Mouse (Mus musculus): ENCODE measurements around the gene Nhsl2. TPM values are rescaled to one million over a fixed set of nuclear protein-coding genes. Genes with fewer than 3 reads are reported as not detected.

The Nhsl2 gene
- polyA plus RNA-seq, 1 experiment from 2014 or later, result 5.2 TPM

GRCm38 (mm10) chrX:101930301-101930700 lies 81.1 kb downstream of the Nhsl2 start:
- H3K9ac ChIP-seq, result no peak overlapping the region
- H3K27ac ChIP-seq, result no peak overlapping the region
- no peak for ATAC-seq (ENCODE audit: low FRiP score)
- no peaks in the 10 kb centered on the region for H3K4me1 ChIP-seq (replicated peaks)
- WGBS, result 90% methylated on average over 6 of the region's 6 CpGs
- peaks cover 29% of the 10 kb centered on the region for H3K27me3 ChIP-seq
- no peaks in the 10 kb centered on the region for H3K9me3 ChIP-seq
- H3K36me3 ChIP-seq, result no peaks in the 10 kb centered on the region
- no peak overlapping the region for H3K4me2 ChIP-seq
- no peak overlapping the region for H3K4me3 ChIP-seq

GRCm38 (mm10) chrX:101931016-101931415 lies 81.8 kb downstream of the Nhsl2 start:
- Histone ChIP-seq H3K4me3 (no peak overlapping the region), H3K9ac (no peak overlapping the region), H3K36me3 (no peaks in the 10 kb centered on the region), H3K9me3 (no peaks in the 10 kb centered on the region), H3K4me1 (replicated peaks) (no peaks in the 10 kb centered on the region), H3K4me2 (no peak overlapping the region), H3K27ac (no peak overlapping the region), H3K27me3 (peaks cover 29% of the 10 kb centered on the region)
- no peak for ATAC-seq (ENCODE audit: low FRiP score)
- 76% methylated on average over 5 of the region's 5 CpGs for WGBS

GRCm38 (mm10) chrX:101932244-101932643 lies 83.1 kb downstream of the Nhsl2 start:
- no peaks in the 10 kb centered on the region for H3K36me3 ChIP-seq
- H3K9me3 ChIP-seq, result no peaks in the 10 kb centered on the region
- WGBS, result 87% methylated on average over 7 of the region's 7 CpGs
- H3K27me3 ChIP-seq, result peaks cover 39% of the 10 kb centered on the region
- no peaks in the 10 kb centered on the region for H3K4me1 ChIP-seq (replicated peaks)
- no peak overlapping the region for H3K4me2 ChIP-seq
- no peak overlapping the region for H3K4me3 ChIP-seq
- no peak overlapping the region for H3K9ac ChIP-seq
- no peak overlapping the region for H3K27ac ChIP-seq
- ATAC-seq (ENCODE audit: low FRiP score), result no peak

- H3K36me3 ChIP-seq, result no peaks in the 10 kb centered on the region
- H3K27me3 ChIP-seq, result peaks cover 48% of the 10 kb centered on the region
- no peak overlapping the region for H3K4me2 ChIP-seq
- ATAC-seq (ENCODE audit: low FRiP score), result no peak
- no peaks in the 10 kb centered on the region for H3K4me1 ChIP-seq (replicated peaks)
- no peaks in the 10 kb centered on the region for H3K9me3 ChIP-seq
- no peak overlapping the region for H3K4me3 ChIP-seq
- 87% methylated on average over 5 of the region's 5 CpGs for WGBS
- no peak overlapping the region for H3K27ac ChIP-seq
- no peak overlapping the region for H3K9ac ChIP-seq
These were observed 84.2 kb downstream of the Nhsl2 start for GRCm38 (mm10) chrX:101933346-101933745.

GRCm38 (mm10) chrX:101935291-101935840 lies 86.2 kb downstream of the Nhsl2 start:
- no peak overlapping the region for H3K27ac ChIP-seq
- H3K36me3 ChIP-seq, result no peaks in the 10 kb centered on the region
- no peak overlapping the region for H3K4me2 ChIP-seq
- H3K9ac ChIP-seq, result no peak overlapping the region
- H3K4me3 ChIP-seq, result no peak overlapping the region
- H3K4me1 ChIP-seq (replicated peaks), result no peaks in the 10 kb centered on the region
- H3K9me3 ChIP-seq, result no peaks in the 10 kb centered on the region
- no peak for ATAC-seq (ENCODE audit: low FRiP score)
- 33% methylated on average over 3 of the region's 3 CpGs for whole genome bisulfite sequencing
- peaks cover 46% of the 10 kb centered on the region for H3K27me3 ChIP-seq

GRCm38 (mm10) chrX:101939486-101939885 lies 90.3 kb downstream of the Nhsl2 start:
- H3K27ac ChIP-seq, result no peak overlapping the region
- H3K9ac ChIP-seq, result no peak overlapping the region
- H3K36me3 ChIP-seq, result no peaks in the 10 kb centered on the region
- no peaks in the 10 kb centered on the region for H3K9me3 ChIP-seq
- no peaks in the 10 kb centered on the region for H3K4me1 ChIP-seq (replicated peaks)
- 90% methylated on average over 5 of the region's 5 CpGs for WGBS
- ATAC-seq (ENCODE audit: low FRiP score), result no peak
- peaks cover 54% of the 10 kb centered on the region for H3K27me3 ChIP-seq
- no peak overlapping the region for H3K4me2 ChIP-seq
- H3K4me3 ChIP-seq, result no peak overlapping the region

- H3K9me3 ChIP-seq, result no peaks in the 10 kb centered on the region
- no peak overlapping the region for H3K9ac ChIP-seq
- no peak overlapping the region for H3K27ac ChIP-seq
- H3K36me3 ChIP-seq, result no peaks in the 10 kb centered on the region
- no peak overlapping the region for H3K4me3 ChIP-seq
- H3K27me3 ChIP-seq, result peaks cover 58% of the 10 kb centered on the region; the same call in 1 of the 2 replicates
- H3K4me1 ChIP-seq (replicated peaks), result no peaks in the 10 kb centered on the region
- H3K4me2 ChIP-seq, result no peak overlapping the region
- ATAC-seq (ENCODE audit: low FRiP score), result peak; percentile 82
- 9% methylated on average over 6 of the region's 6 CpGs for WGBS
These were observed 93.3 kb downstream of the Nhsl2 start for GRCm38 (mm10) chrX:101942461-101942896.

- Histone ChIP-seq H3K9ac (no peak overlapping the region), H3K27ac (no peak overlapping the region), H3K9me3 (no peaks in the 10 kb centered on the region), H3K4me2 (no peak overlapping the region), H3K36me3 (no peaks in the 10 kb centered on the region), H3K4me3 (no peak overlapping the region), H3K4me1 (replicated peaks) (no peaks in the 10 kb centered on the region), H3K27me3 (peaks cover 50% of the 10 kb centered on the region; the same call in 1 of the 2 replicates)
- 63% methylated on average over 2 of the region's 2 CpGs for WGBS
- no peak for ATAC-seq (ENCODE audit: low FRiP score)
These were observed 94.6 kb downstream of the Nhsl2 start for GRCm38 (mm10) chrX:101943743-101944142.

GRCm38 (mm10) chrX:101944761-101945330 lies 95.7 kb downstream of the Nhsl2 start:
- no peak overlapping the region for H3K9ac ChIP-seq
- no peak overlapping the region for H3K4me2 ChIP-seq
- no peak overlapping the region for H3K27ac ChIP-seq
- 56% methylated on average over 2 of the region's 2 CpGs for WGBS
- no peaks in the 10 kb centered on the region for H3K4me1 ChIP-seq (replicated peaks)
- H3K9me3 ChIP-seq, result no peaks in the 10 kb centered on the region
- H3K27me3 ChIP-seq, result peaks cover 45% of the 10 kb centered on the region; the same call in 1 of the 2 replicates
- ATAC-seq (ENCODE audit: low FRiP score), result no peak
- no peaks in the 10 kb centered on the region for H3K36me3 ChIP-seq
- H3K4me3 ChIP-seq, result no peak overlapping the region

- no peaks in the 10 kb centered on the region for H3K36me3 ChIP-seq
- no peaks in the 10 kb centered on the region for H3K4me1 ChIP-seq (replicated peaks)
- no peak overlapping the region for H3K4me3 ChIP-seq
- no peak overlapping the region for H3K27ac ChIP-seq
- no peaks in the 10 kb centered on the region for H3K9me3 ChIP-seq
- WGBS, result 83% methylated on average over 6 of the region's 6 CpGs
- no peak overlapping the region for H3K9ac ChIP-seq
- ATAC-seq (ENCODE audit: low FRiP score), result no peak
- H3K4me2 ChIP-seq, result no peak overlapping the region
- H3K27me3 ChIP-seq, result peaks cover 28% of the 10 kb centered on the region
These were observed 103.3 kb downstream of the Nhsl2 start for GRCm38 (mm10) chrX:101952436-101952835.

GRCm38 (mm10) chrX:101953256-101953655 lies 104.1 kb downstream of the Nhsl2 start:
- 98% methylated on average over 2 of the region's 2 CpGs for WGBS
- H3K4me2 ChIP-seq, result no peak overlapping the region
- H3K27me3 ChIP-seq, result peaks cover 31% of the 10 kb centered on the region

GRCm38 (mm10) chrX:101953787-101954491 lies 104.8 kb downstream of the Nhsl2 start:
- no peak overlapping the region for H3K27ac ChIP-seq
- H3K27me3 ChIP-seq, result peaks cover 29% of the 10 kb centered on the region
- peak; percentile 98 for ATAC-seq (ENCODE audit: low FRiP score)
- WGBS, result 15% methylated on average over 30 of the region's 30 CpGs
- 0 out of 2 replicates have a peak overlapping the region, but pooled peaks have one; percentile 53 for H3K9ac ChIP-seq
- no peaks in the 10 kb centered on the region for H3K9me3 ChIP-seq
- no peaks in the 10 kb centered on the region for H3K4me1 ChIP-seq (replicated peaks)
- H3K4me2 ChIP-seq, result peak overlapping the region; percentile 55
- H3K36me3 ChIP-seq, result no peaks in the 10 kb centered on the region
- peak overlapping the region; percentile 34 for H3K4me3 ChIP-seq

More at GRCm38 (mm10) chrX:101953256-101953655, 104.1 kb downstream of the Nhsl2 start:
- no peak for ATAC-seq (ENCODE audit: low FRiP score)
- Histone ChIP-seq H3K9ac (no peak overlapping the region), H3K4me1 (replicated peaks) (no peaks in the 10 kb centered on the region), H3K4me3 (no peak overlapping the region), H3K36me3 (no peaks in the 10 kb centered on the region), H3K27ac (no peak overlapping the region), H3K9me3 (no peaks in the 10 kb centered on the region)
